In the genomic region with DNA sequence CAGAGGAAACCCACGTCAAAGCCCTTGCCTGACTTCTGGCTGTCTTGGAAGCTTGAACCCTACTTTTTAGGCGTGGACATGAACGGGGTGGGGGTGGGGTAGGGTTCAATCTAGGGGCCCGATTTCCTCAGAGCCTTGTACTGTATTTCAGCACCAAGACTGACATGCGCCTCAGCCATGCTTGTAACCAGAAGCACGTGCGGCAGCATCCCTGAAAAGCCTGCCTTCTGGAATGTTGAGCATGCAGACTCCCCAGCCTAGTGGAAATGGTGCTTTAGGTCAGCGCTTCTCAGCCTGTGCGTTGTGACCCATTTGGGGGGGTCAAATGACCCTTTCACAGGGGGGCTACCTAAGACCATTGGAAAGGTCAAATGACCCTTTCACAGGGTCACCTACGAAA, we compare ENCODE assay signal across 10 mouse cellular contexts. TPM values are rescaled to one million over a fixed set of nuclear protein-coding genes. Genes with fewer than 3 reads are reported as not detected.
DNase-seq lines count a peak whose midpoint lies in the region; ATAC-seq lines count a peak whose summit lies in the region.
"Had no signal": no experiment of that assay in that cellular context is flagged by ENCODE, and none has a peak within 500 bp of the region (broad histone marks: within the 10 kb centered on the region; RNA-seq: fewer than 3 reads in every experiment).

No protein-coding gene starts in this region.

- no peaks in the 10 kb centered on the region for H3K9me3 ChIP-seq in intestine, embryonic 16.5 days (ENCODE audit: control insufficient read depth, low read length)
- no peaks in the 10 kb centered on the region for H3K9me3 ChIP-seq in intestine, embryonic 15.5 days
- H3K9me3 ChIP-seq in neural tube, embryonic 15.5 days (replicated peaks), result no peaks in the 10 kb centered on the region
- H3K9me3 ChIP-seq in embryonic facial prominence, embryonic 14.5 days (ENCODE audit: control insufficient read depth, low read length), result no peaks in the 10 kb centered on the region

- 51% methylated on average over 10 of the region's 10 CpGs for WGBS in intestine, embryonic 16.5 days
- WGBS in intestine, embryonic 15.5 days, result 46% methylated on average over 10 of the region's 10 CpGs
- WGBS in neural tube, embryonic 15.5 days, result 45% methylated on average over 10 of the region's 10 CpGs
- 11% methylated on average over 10 of the region's 10 CpGs for WGBS in embryonic facial prominence, embryonic 14.5 days

- H3K27me3 ChIP-seq in intestine, embryonic 16.5 days (replicated peaks; ENCODE audit: control insufficient read depth, insufficient read depth, low read length), result no peaks in the 10 kb centered on the region
- no peaks in the 10 kb centered on the region for H3K27me3 ChIP-seq in intestine, embryonic 15.5 days (replicated peaks)
- no peaks in the 10 kb centered on the region for H3K27me3 ChIP-seq in neural tube, embryonic 15.5 days (replicated peaks)
- no peaks in the 10 kb centered on the region for H3K27me3 ChIP-seq in embryonic facial prominence, embryonic 14.5 days (replicated peaks; ENCODE audit: control insufficient read depth, insufficient read depth, low read length)

- H3K27ac ChIP-seq in intestine, embryonic 16.5 days (ENCODE audit: low read length), result peak overlapping the region; percentile 18; the same call in 1 of the 2 replicates
- H3K27ac ChIP-seq in intestine, embryonic 15.5 days, result no peak overlapping the region
- no peak overlapping the region for H3K27ac ChIP-seq in neural tube, embryonic 15.5 days (replicated peaks)
- H3K27ac ChIP-seq in embryonic facial prominence, embryonic 14.5 days (replicated peaks; ENCODE audit: low read depth, low read length), result peak overlapping the region; percentile 22

- H3K36me3 ChIP-seq in intestine, embryonic 16.5 days (ENCODE audit: control insufficient read depth, insufficient read depth, low read length), result peaks cover 9% of the 10 kb centered on the region; the same call in 1 of the 2 replicates
- 0 out of 2 replicates have a peak, but pooled peaks cover 3% of the 10 kb centered on the region for H3K36me3 ChIP-seq in intestine, embryonic 15.5 days
- no peaks in the 10 kb centered on the region for H3K36me3 ChIP-seq in neural tube, embryonic 15.5 days
- H3K36me3 ChIP-seq in embryonic facial prominence, embryonic 14.5 days (ENCODE audit: control insufficient read depth, insufficient read depth, low read length), result peaks cover 33% of the 10 kb centered on the region; the same call in 1 of the 2 replicates

- H3K4me1 ChIP-seq in intestine, embryonic 16.5 days (ENCODE audit: control insufficient read depth, insufficient read depth, low read length), result peaks cover 30% of the 10 kb centered on the region
- peaks cover 14% of the 10 kb centered on the region for H3K4me1 ChIP-seq in intestine, embryonic 15.5 days (replicated peaks)
- H3K4me1 ChIP-seq in neural tube, embryonic 15.5 days, result peaks cover 28% of the 10 kb centered on the region
- peaks cover 33% of the 10 kb centered on the region for H3K4me1 ChIP-seq in embryonic facial prominence, embryonic 14.5 days (ENCODE audit: control insufficient read depth, insufficient read depth, low read length)

- H3K4me2 ChIP-seq in intestine, embryonic 16.5 days (ENCODE audit: low read depth, low read length), result no peak overlapping the region
- no peak overlapping the region for H3K4me2 ChIP-seq in intestine, embryonic 15.5 days (replicated peaks)
- H3K4me2 ChIP-seq in neural tube, embryonic 15.5 days, result no peak overlapping the region
- no peak overlapping the region for H3K4me2 ChIP-seq in embryonic facial prominence, embryonic 14.5 days (ENCODE audit: low read depth, low read length)
- H3K4me2 ChIP-seq: liver, embryonic 11.5 days had no signal

- H3K4me3 ChIP-seq in intestine, embryonic 16.5 days (ENCODE audit: low read length), result no peak overlapping the region
- H3K4me3 ChIP-seq in intestine, embryonic 15.5 days (replicated peaks), result no peak overlapping the region
- H3K4me3 ChIP-seq in neural tube, embryonic 15.5 days (replicated peaks), result no peak overlapping the region
- no peak overlapping the region for H3K4me3 ChIP-seq in embryonic facial prominence, embryonic 14.5 days (ENCODE audit: low read depth, low read length)

- no peak overlapping the region for H3K9ac ChIP-seq in intestine, embryonic 16.5 days (ENCODE audit: low read depth, low read length)
- H3K9ac ChIP-seq in intestine, embryonic 15.5 days, result no peak overlapping the region
- no peak overlapping the region for H3K9ac ChIP-seq in neural tube, embryonic 15.5 days (replicated peaks)
- no peak overlapping the region for H3K9ac ChIP-seq in embryonic facial prominence, embryonic 14.5 days (ENCODE audit: low read depth, low read length)

- no peak for ATAC-seq in intestine, embryonic 16.5 days
- ATAC-seq in intestine, embryonic 15.5 days, result no peak
- no peak for ATAC-seq in neural tube, embryonic 15.5 days (ENCODE audit: low FRiP score)
- peak; percentile 41; the same call in 1 of the 2 replicates for ATAC-seq in embryonic facial prominence, embryonic 14.5 days (ENCODE audit: low read depth)

- peak; percentile 44 for DNase-seq in neural tube, embryonic 10.5 days (ENCODE audit: extremely low spot score, low spot score)
- DNase-seq in embryonic facial prominence, embryonic 14.5 days (ENCODE audit: low spot score), result peak; percentile 76
- DNase-seq in layer of hippocampus, postnatal 14 days (ENCODE audit: low spot score in 2 of 2), result no peak
- no peak for DNase-seq in spleen, postnatal 14 days (ENCODE audit: low spot score in 2 of 2)
- DNase-seq: adrenal gland, adult 8-10 months; gastrocnemius, postnatal 10 days had no signal

RNA-seq across cellular contexts. Expression of gene Fat1, which starts 25.2 kb away (rescaled TPM):
- polyA plus RNA-seq in intestine, embryonic 16.5 days (2015; fragmentation: Nextera tagmentation; extraction: Ambion mirVana), result 10.8 and 11.4 TPM in 2 replicates
- 13.4 and 14.8 TPM in 2 replicates for polyA plus RNA-seq in intestine, embryonic 15.5 days (2015; fragmentation: Nextera tagmentation; extraction: Ambion mirVana)
- 12.3 and 12.5 TPM in 2 replicates for polyA plus RNA-seq in neural tube, embryonic 15.5 days (2015; fragmentation: Nextera tagmentation; extraction: Ambion mirVana)
- 40.7 and 42.7 TPM in 2 replicates for polyA plus RNA-seq in embryonic facial prominence, embryonic 14.5 days (2014; fragmentation: Nextera tagmentation; extraction: Ambion mirVana)
- total RNA-seq in layer of hippocampus, postnatal 14 days (2021), result 10 to 100 TPM; 34.5 TPM

Comparison
In these comparisons a context has a peak if more than half of its experiments do, and no peak if none do; other contexts are left out.
1. H3K27ac ChIP-seq: peak in intestine, embryonic 16.5 days (single experiment) and embryonic facial prominence, embryonic 14.5 days (single experiment); none in intestine, embryonic 15.5 days (single experiment) and neural tube, embryonic 15.5 days (single experiment).
2. DNase-seq: peak in neural tube, embryonic 10.5 days (single experiment) and embryonic facial prominence, embryonic 14.5 days (single experiment); none in layer of hippocampus, postnatal 14 days (0 of 2) and spleen, postnatal 14 days (0 of 2).